ENCODE assay signal across 8 mouse cellular contexts in the genomic region with DNA sequence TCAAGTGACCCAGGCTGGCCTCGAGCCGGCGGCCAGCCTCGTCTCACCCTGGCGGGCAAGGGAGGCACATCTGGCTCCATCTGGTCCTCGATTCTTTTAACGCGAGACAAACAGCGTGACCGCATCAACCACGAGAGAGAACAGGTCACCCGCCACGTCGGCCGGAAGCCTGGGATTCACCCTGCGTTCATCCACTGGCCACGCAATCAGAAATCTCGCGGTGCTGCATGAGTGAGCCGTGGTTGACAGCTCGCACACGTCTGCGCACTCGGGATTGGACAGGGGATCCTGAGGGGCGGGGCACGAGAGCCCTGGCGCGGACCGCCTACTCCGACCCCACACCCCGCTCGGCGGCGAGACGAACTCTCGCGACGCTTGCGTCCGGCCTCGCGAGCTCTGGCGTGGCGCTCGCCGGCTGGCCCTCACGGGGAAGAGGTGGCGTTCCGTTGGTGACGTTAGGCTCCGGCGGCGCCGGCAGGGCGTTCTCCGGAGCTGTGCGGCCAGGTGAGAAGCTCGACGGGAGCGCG. TPM values are rescaled to one million over a fixed set of nuclear protein-coding genes. Genes with fewer than 3 reads are reported as not detected.
DNase-seq lines count a peak whose midpoint lies in the region; ATAC-seq and TF ChIP-seq lines count a peak whose summit lies in the region.

A gene (plus strand): TSS at position 378 of the 527 bp plus-strand sequence.

- peak; percentile 98 for DNase-seq in CH12.LX (ENCODE audit: extremely low read depth)
- peak; percentile 96 for DNase-seq in c-Kit-positive CD71-positive TER-119-negative erythroid progenitor cells, embryonic 14.5 days (ENCODE audit: low read depth)
- DNase-seq in forebrain, embryonic 11.5 days (ENCODE audit: low spot score) = peak; percentile 99
- peak; percentile 99 for DNase-seq in kidney, postnatal 36 days
- peak; percentile 97 for DNase-seq in telencephalon, adult 2 months (ENCODE audit: low read depth, low spot score)

- no peak for TF ChIP-seq EP300 in CH12.LX (IDR thresholded peaks at IDR 0.05; ENCODE audit: low read length)

- H3K27me3 ChIP-seq in CH12.LX (replicated peaks) = no peaks in the 10 kb centered on the region
- H3K27me3 ChIP-seq in forebrain, embryonic 11.5 days (ENCODE audit: control insufficient read depth, insufficient read depth, low read length) = no peaks in the 10 kb centered on the region
- H3K27me3 ChIP-seq in heart, embryonic 16.5 days (ENCODE audit: control insufficient read depth, insufficient read depth, low read length) = no peaks in the 10 kb centered on the region
- no peaks in the 10 kb centered on the region for H3K27me3 ChIP-seq in liver, embryonic 15.5 days
- H3K27me3 ChIP-seq in neural tube, embryonic 12.5 days (replicated peaks) = no peaks in the 10 kb centered on the region

- TF ChIP-seq POLR2A in CH12.LX (IDR thresholded peaks at IDR 0.05; ENCODE audit: low read depth, low read length) = peak; percentile 76

- TF ChIP-seq CTCF in CH12.LX (conservative IDR thresholded peaks at IDR 0.05 in 1 of 2, IDR thresholded peaks at IDR 0.05 in 1 of 2; ENCODE audit: low read depth in 2 of 2, low read length in 2 of 2) = no peak; a peak in 1 of 4 replicates

- in situ Hi-C loops in CH12.LX (cut with MboI; ENCODE audit: low pct_ligation_motif_present, low pct_unique_long_range_greater_than_20kb, low sequenced_read_pairs) = no loop called here

- H3K9ac ChIP-seq in CH12.LX (ENCODE audit: insufficient read depth, low read depth) = peak within 1 kb of the TSS; percentile 98
- peak within 1 kb of the TSS; percentile 94 for H3K9ac ChIP-seq in forebrain, embryonic 11.5 days (ENCODE audit: low read length)
- peak within 1 kb of the TSS; percentile 98 for H3K9ac ChIP-seq in heart, embryonic 16.5 days (ENCODE audit: low read length)
- peak within 1 kb of the TSS; percentile 96 for H3K9ac ChIP-seq in liver, embryonic 15.5 days
- H3K9ac ChIP-seq in neural tube, embryonic 12.5 days = peak within 1 kb of the TSS; percentile 96

- H3K4me3 ChIP-seq in CH12.LX (replicated peaks in 1 of 3; ENCODE audit: low read depth in 2 of 3, low read length in 2 of 3, poor library complexity in 1 of 3) = peak within 1 kb of the TSS; percentile 62 to 91 (median 73)
- H3K4me3 ChIP-seq in forebrain, embryonic 11.5 days (ENCODE audit: low read depth, low read length) = peak within 1 kb of the TSS; percentile 97
- peak within 1 kb of the TSS; percentile 93 for H3K4me3 ChIP-seq in heart, embryonic 16.5 days (ENCODE audit: low read length)
- peak within 1 kb of the TSS; percentile 95 for H3K4me3 ChIP-seq in liver, embryonic 15.5 days (replicated peaks)
- peak within 1 kb of the TSS; percentile 93 for H3K4me3 ChIP-seq in neural tube, embryonic 12.5 days

- under 1% methylated on average over 51 of the region's 61 CpGs for WGBS in forebrain, embryonic 11.5 days
- WGBS in heart, embryonic 16.5 days = under 1% methylated on average over 60 of the region's 61 CpGs
- under 1% methylated on average over 56 of the region's 61 CpGs for WGBS in liver, embryonic 15.5 days (ENCODE audit: insufficient replicate concordance)
- under 1% methylated on average over 61 of the region's 61 CpGs for WGBS in neural tube, embryonic 12.5 days

- peak within 1 kb of the TSS; percentile 79 for H3K27ac ChIP-seq in CH12.LX (ENCODE audit: insufficient read depth, low read depth)
- H3K27ac ChIP-seq in forebrain, embryonic 11.5 days (ENCODE audit: low read depth, low read length) = peak within 1 kb of the TSS; percentile 88
- peak within 1 kb of the TSS; percentile 96 for H3K27ac ChIP-seq in heart, embryonic 16.5 days (ENCODE audit: low read length)
- H3K27ac ChIP-seq in liver, embryonic 15.5 days (replicated peaks) = peak within 1 kb of the TSS; percentile 98
- H3K27ac ChIP-seq in neural tube, embryonic 12.5 days = peak within 1 kb of the TSS; percentile 92

- peak within 1 kb of the TSS; percentile 94 for H3K4me2 ChIP-seq in CH12.LX (ENCODE audit: insufficient read depth, low read depth, poor library complexity, severe bottlenecking)
- peak within 1 kb of the TSS; percentile 66 for H3K4me2 ChIP-seq in forebrain, embryonic 11.5 days (ENCODE audit: low read depth, low read length, severe bottlenecking)
- peak within 1 kb of the TSS; percentile 83 for H3K4me2 ChIP-seq in heart, embryonic 16.5 days (ENCODE audit: low read depth, low read length)
- peak within 1 kb of the TSS; percentile 90 for H3K4me2 ChIP-seq in liver, embryonic 15.5 days
- peak within 1 kb of the TSS; percentile 90 for H3K4me2 ChIP-seq in neural tube, embryonic 12.5 days (replicated peaks)

- H3K79me2 ChIP-seq in CH12.LX (replicated peaks; ENCODE audit: control insufficient read depth, extremely low read depth, insufficient read depth, poor library complexity, severe bottlenecking) = peaks cover 39% of the 10 kb centered on the region

- no peak for TF ChIP-seq RAD21 in CH12.LX (IDR thresholded peaks at IDR 0.05; ENCODE audit: low read depth, low read length)

- dilution Hi-C loops in CH12.LX (cut with MboI; ENCODE audit: extremely low pct_ligation_motif_present, extremely low pct_unique_long_range_greater_than_20kb, low sequenced_read_pairs) = no loop called here

- peaks cover 0 to 5% of the 10 kb centered on the region in 2 experiments for H3K36me3 ChIP-seq in CH12.LX (replicated peaks in 1 of 2; ENCODE audit: control insufficient read depth in 1 of 2, insufficient read depth in 1 of 2, low read length in 1 of 2)
- no peaks in the 10 kb centered on the region for H3K36me3 ChIP-seq in forebrain, embryonic 11.5 days (ENCODE audit: control insufficient read depth, insufficient read depth, low read length)
- peaks cover 5% of the 10 kb centered on the region; the same call in 1 of the 2 replicates for H3K36me3 ChIP-seq in heart, embryonic 16.5 days (ENCODE audit: control insufficient read depth, insufficient read depth)
- H3K36me3 ChIP-seq in liver, embryonic 15.5 days (replicated peaks) = peaks cover 5% of the 10 kb centered on the region; the same call in 1 of the 2 replicates
- H3K36me3 ChIP-seq in neural tube, embryonic 12.5 days = 0 out of 2 replicates have a peak, but pooled peaks cover 1% of the 10 kb centered on the region

- peaks cover 2 to 24% of the 10 kb centered on the region in 2 experiments; a peak in 2 of 4 replicates for H3K4me1 ChIP-seq in CH12.LX (ENCODE audit: control insufficient read depth in 1 of 2, insufficient read depth in 2 of 2)
- 0 out of 2 replicates have a peak, but pooled peaks cover 2% of the 10 kb centered on the region for H3K4me1 ChIP-seq in forebrain, embryonic 11.5 days (replicated peaks; ENCODE audit: control insufficient read depth, insufficient read depth, low read length)
- peaks cover 14% of the 10 kb centered on the region for H3K4me1 ChIP-seq in heart, embryonic 16.5 days (ENCODE audit: control insufficient read depth, insufficient read depth, low read length)
- H3K4me1 ChIP-seq in liver, embryonic 15.5 days (replicated peaks) = peaks cover 34% of the 10 kb centered on the region
- peaks cover 11% of the 10 kb centered on the region for H3K4me1 ChIP-seq in neural tube, embryonic 12.5 days

- H3K9me3 ChIP-seq in CH12.LX (replicated peaks; ENCODE audit: low read length) = peaks cover 10% of the 10 kb centered on the region
- no peaks in the 10 kb centered on the region for H3K9me3 ChIP-seq in forebrain, embryonic 11.5 days (ENCODE audit: control insufficient read depth, low read length)
- H3K9me3 ChIP-seq in heart, embryonic 16.5 days (replicated peaks; ENCODE audit: control insufficient read depth, low read length) = peaks cover 4% of the 10 kb centered on the region; the same call in 1 of the 2 replicates
- H3K9me3 ChIP-seq in liver, embryonic 15.5 days (replicated peaks) = no peaks in the 10 kb centered on the region
- no peaks in the 10 kb centered on the region for H3K9me3 ChIP-seq in neural tube, embryonic 12.5 days

- peak; percentile 99 for ATAC-seq in forebrain, embryonic 11.5 days (replicated peaks; ENCODE audit: low FRiP score)
- peak; percentile 99 for ATAC-seq in heart, embryonic 16.5 days (replicated peaks; ENCODE audit: extremely low read depth, insufficient read depth, low FRiP score)
- ATAC-seq in liver, embryonic 15.5 days (ENCODE audit: insufficient read depth) = peak; percentile 97
- peak; percentile 99 for ATAC-seq in neural tube, embryonic 12.5 days (ENCODE audit: low FRiP score, low read depth)

TF ChIP-seq in CH12.LX, 34 proteins besides CTCF, POLR2A, EP300 and RAD21 (continues in another document):
- TF ChIP-seq NRF1 (IDR thresholded peaks at IDR 0.05; ENCODE audit: low read depth, low read length) (peak; percentile 75), POLR2AphosphoS2 (IDR thresholded peaks at IDR 0.05; ENCODE audit: low read depth, low read length) (no peak), USF2 (conservative IDR thresholded peaks at IDR 0.05; ENCODE audit: low read depth, low read length) (no peak), PAX5 (IDR thresholded peaks at IDR 0.05; ENCODE audit: low read length) (no peak), ZKSCAN1 (IDR thresholded peaks at IDR 0.05; ENCODE audit: borderline replicate concordance, low read depth, low read length) (no peak), E2F4 (IDR thresholded peaks at IDR 0.05; ENCODE audit: insufficient replicate concordance, low read depth, low read length) (no peak), UBTF (IDR thresholded peaks at IDR 0.05; ENCODE audit: low read depth, low read length) (0 out of 2 replicates have a peak, but pooled peaks have one; percentile 1), HCFC1 (IDR thresholded peaks at IDR 0.05; ENCODE audit: low read depth, low read length) (peak; percentile 67), ETS1 (conservative IDR thresholded peaks at IDR 0.05; ENCODE audit: low read depth, low read length) (peak; percentile 60; the same call in 1 of the 2 replicates), ZMIZ1 (IDR thresholded peaks at IDR 0.05; ENCODE audit: low read depth, low read length) (no peak; the same call in 1 of the 2 replicates), TCF12 (IDR thresholded peaks at IDR 0.05; ENCODE audit: low read depth, low read length) (peak; percentile 65; the same call in 1 of the 2 replicates), CHD1 (IDR thresholded peaks at IDR 0.05; ENCODE audit: low read depth, low read length) (no peak), JUN (IDR thresholded peaks at IDR 0.05; ENCODE audit: insufficient read depth, low read depth, low read length) (no peak), GABPA (IDR thresholded peaks at IDR 0.05; ENCODE audit: insufficient replicate concordance, low read depth, low read length) (no peak), SMC3 (IDR thresholded peaks at IDR 0.05; ENCODE audit: low read depth, low read length) (no peak)

RNA-seq across cellular contexts. Expression of the gene that starts here (rescaled TPM):
- total RNA-seq in CH12.LX (2012; rRNA removed) (31.0 and 39.3 TPM in 2 replicates), CH12.LX (2014; rRNA removed) (29.1 and 32.2 TPM in 2 replicates)
- polyA plus RNA-seq in CH12.LX (2012; ENCODE audit: insufficient read length, low read depth) = 65.0 and 65.4 TPM in 2 replicates
- 61.6 and 67.5 TPM in 2 replicates for polyA plus RNA-seq in forebrain, embryonic 11.5 days (2014; fragmentation: Nextera tagmentation; extraction: Ambion mirVana)
- polyA plus RNA-seq in heart, embryonic 16.5 days (2015; fragmentation: Nextera tagmentation; extraction: Ambion mirVana) = 42.5 and 45.3 TPM in 2 replicates
- polyA plus RNA-seq in liver, embryonic 15.5 days (2015; fragmentation: Nextera tagmentation; extraction: Ambion mirVana) = 23.0 and 25.2 TPM in 2 replicates
- polyA plus RNA-seq in neural tube, embryonic 12.5 days (2016; fragmentation: Nextera tagmentation; extraction: Ambion mirVana) = 57.6 and 64.5 TPM in 2 replicates

Comparison
In these comparisons a context has a peak if more than half of its experiments do, and no peak if none do; other contexts are left out.
1. Peak in every context shown above with its lines: DNase-seq, ATAC-seq, H3K4me3 ChIP-seq and H3K27ac ChIP-seq.